8 mouse cellular contexts compared by ENCODE assay signal in the genomic region with DNA sequence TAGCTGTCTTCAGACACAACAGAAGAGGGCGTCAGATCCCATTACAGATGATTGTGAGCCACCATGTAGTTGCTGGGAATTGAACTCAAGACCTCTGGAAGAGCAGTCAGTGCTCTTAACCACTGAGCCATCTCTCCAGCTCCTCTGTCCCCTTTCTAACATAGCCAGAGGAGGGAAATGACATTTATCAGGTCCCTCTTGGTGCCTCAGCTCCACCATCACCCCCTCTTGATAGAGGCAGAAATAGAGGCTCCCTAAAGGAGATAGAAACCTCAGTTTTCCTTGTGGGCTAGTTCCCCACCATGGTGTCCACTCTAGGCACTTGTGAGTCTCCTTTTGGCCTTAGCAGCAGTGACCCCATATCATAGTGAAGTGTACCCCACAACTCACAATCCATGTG.
A peak's percentile ranks its signal among the peaks of the same experiment; 100 is the strongest.
DNase-seq lines count a peak whose midpoint lies in the region; ATAC-seq and TF ChIP-seq lines count a peak whose summit lies in the region.
"Not testable (repeated sequence)": the region's sequence is repeated elsewhere in the genome, so short reads cannot be mapped to it uniquely, and the experiment has no call there.

No protein-coding gene starts in this region.

- H3K4me3 ChIP-seq in embryonic facial prominence, embryonic 12.5 days; forebrain, embryonic 15.5 days; heart, embryonic 16.5 days (ENCODE audit: low read length); intestine, embryonic 15.5 days (replicated peaks); limb, embryonic 12.5 days (replicated peaks); midbrain, embryonic 15.5 days; stomach, postnatal 0 days (ENCODE audit: low read depth, low read length): not testable (repeated sequence)
- peak overlapping the region; percentile 5; the same call in 1 of the 2 replicates for H3K4me3 ChIP-seq in liver, embryonic 16.5 days (ENCODE audit: low read depth, low read length)

- H3K36me3 ChIP-seq in embryonic facial prominence, embryonic 12.5 days; forebrain, embryonic 15.5 days; heart, embryonic 16.5 days (ENCODE audit: control insufficient read depth, insufficient read depth); intestine, embryonic 15.5 days; limb, embryonic 12.5 days; liver, embryonic 16.5 days (ENCODE audit: control insufficient read depth, insufficient read depth); midbrain, embryonic 15.5 days (replicated peaks); stomach, postnatal 0 days (ENCODE audit: control insufficient read depth, insufficient read depth, low read length): not testable (repeated sequence)

- not testable (repeated sequence) for TF ChIP-seq EP300 in stomach, postnatal 0 days (optimal IDR thresholded peaks at IDR 0.05)

- H3K9me3 ChIP-seq in embryonic facial prominence, embryonic 12.5 days; forebrain, embryonic 15.5 days; heart, embryonic 16.5 days (replicated peaks; ENCODE audit: control insufficient read depth, low read length); intestine, embryonic 15.5 days; limb, embryonic 12.5 days; liver, embryonic 16.5 days (replicated peaks; ENCODE audit: control insufficient read depth, low read length); midbrain, embryonic 15.5 days; stomach, postnatal 0 days (ENCODE audit: control insufficient read depth, low read length): not testable (repeated sequence)

- peak overlapping the region; percentile 68; the same call in 1 of the 2 replicates for H3K27ac ChIP-seq in embryonic facial prominence, embryonic 12.5 days
- peak overlapping the region; percentile 51; the same call in 1 of the 2 replicates for H3K27ac ChIP-seq in forebrain, embryonic 15.5 days (replicated peaks)
- peak overlapping the region; percentile 92 for H3K27ac ChIP-seq in heart, embryonic 16.5 days (ENCODE audit: low read length)
- H3K27ac ChIP-seq in intestine, embryonic 15.5 days: peak overlapping the region; percentile 72; the same call in 1 of the 2 replicates
- peak overlapping the region; percentile 66 for H3K27ac ChIP-seq in limb, embryonic 12.5 days
- peak overlapping the region; percentile 98 for H3K27ac ChIP-seq in liver, embryonic 16.5 days (ENCODE audit: low read length)
- peak overlapping the region; percentile 41; the same call in 1 of the 2 replicates for H3K27ac ChIP-seq in midbrain, embryonic 15.5 days
- peak overlapping the region; percentile 85 for H3K27ac ChIP-seq in stomach, postnatal 0 days (replicated peaks)

- not testable (repeated sequence) for TF ChIP-seq CTCF in stomach, postnatal 0 days (IDR thresholded peaks at IDR 0.05; ENCODE audit: low read depth)

- DNase-seq in stomach, postnatal 0 days (ENCODE audit: low spot score): not testable (repeated sequence)

- H3K4me1 ChIP-seq in embryonic facial prominence, embryonic 12.5 days: peaks cover 42% of the 10 kb centered on the region
- H3K4me1 ChIP-seq in forebrain, embryonic 15.5 days: peaks cover 22% of the 10 kb centered on the region
- peaks cover 66% of the 10 kb centered on the region for H3K4me1 ChIP-seq in heart, embryonic 16.5 days (ENCODE audit: control insufficient read depth, insufficient read depth, low read length)
- H3K4me1 ChIP-seq in intestine, embryonic 15.5 days (replicated peaks): peaks cover 66% of the 10 kb centered on the region
- peaks cover 52% of the 10 kb centered on the region for H3K4me1 ChIP-seq in limb, embryonic 12.5 days (replicated peaks)
- peaks cover 89% of the 10 kb centered on the region for H3K4me1 ChIP-seq in liver, embryonic 16.5 days (ENCODE audit: control insufficient read depth, low read depth, low read length)
- peaks cover 12% of the 10 kb centered on the region for H3K4me1 ChIP-seq in midbrain, embryonic 15.5 days
- peaks cover 13% of the 10 kb centered on the region for H3K4me1 ChIP-seq in stomach, postnatal 0 days (replicated peaks; ENCODE audit: control insufficient read depth, insufficient read depth)

- 65% methylated on average over 1 of the region's 1 CpGs for WGBS in embryonic facial prominence, embryonic 12.5 days
- 50% methylated on average over 1 of the region's 1 CpGs for WGBS in forebrain, embryonic 15.5 days
- 76% methylated on average over 1 of the region's 1 CpGs for WGBS in heart, embryonic 16.5 days
- 70% methylated on average over 1 of the region's 1 CpGs for WGBS in intestine, embryonic 15.5 days
- WGBS in limb, embryonic 12.5 days: 82% methylated on average over 1 of the region's 1 CpGs
- 77% methylated on average over 1 of the region's 1 CpGs for WGBS in liver, embryonic 16.5 days (ENCODE audit: insufficient replicate concordance)
- WGBS in midbrain, embryonic 15.5 days: 85% methylated on average over 1 of the region's 1 CpGs
- 52% methylated on average over 1 of the region's 1 CpGs for WGBS in stomach, postnatal 0 days

- not testable (repeated sequence) for H3K4me2 ChIP-seq in embryonic facial prominence, embryonic 12.5 days (replicated peaks); forebrain, embryonic 15.5 days (replicated peaks); heart, embryonic 16.5 days (ENCODE audit: low read depth, low read length); intestine, embryonic 15.5 days (replicated peaks); limb, embryonic 12.5 days; midbrain, embryonic 15.5 days; stomach, postnatal 0 days (replicated peaks; ENCODE audit: low read depth)
- H3K4me2 ChIP-seq in liver, embryonic 16.5 days (ENCODE audit: low read depth, low read length): peak overlapping the region; percentile 88

- H3K9ac ChIP-seq in embryonic facial prominence, embryonic 12.5 days; forebrain, embryonic 15.5 days (replicated peaks); heart, embryonic 16.5 days (ENCODE audit: low read length); intestine, embryonic 15.5 days; limb, embryonic 12.5 days (replicated peaks); midbrain, embryonic 15.5 days; stomach, postnatal 0 days (ENCODE audit: low read length): not testable (repeated sequence)
- peak overlapping the region; percentile 80 for H3K9ac ChIP-seq in liver, embryonic 16.5 days (ENCODE audit: low read depth, low read length)

- ATAC-seq in embryonic facial prominence, embryonic 12.5 days (ENCODE audit: insufficient number of reproducible peaks, insufficient read depth, low FRiP score, low TSS enrichment); forebrain, embryonic 15.5 days (replicated peaks); heart, embryonic 16.5 days (replicated peaks; ENCODE audit: extremely low read depth, insufficient read depth, low FRiP score); intestine, embryonic 15.5 days; limb, embryonic 12.5 days (ENCODE audit: insufficient number of reproducible peaks, insufficient read depth, low FRiP score, low TSS enrichment, low read depth); liver, embryonic 16.5 days (ENCODE audit: low read depth); midbrain, embryonic 15.5 days (replicated peaks); stomach, postnatal 0 days (ENCODE audit: low FRiP score, low TSS enrichment): not testable (repeated sequence)

- H3K27me3 ChIP-seq in embryonic facial prominence, embryonic 12.5 days; forebrain, embryonic 15.5 days; heart, embryonic 16.5 days (ENCODE audit: control insufficient read depth, insufficient read depth, low read length); intestine, embryonic 15.5 days (replicated peaks); limb, embryonic 12.5 days; liver, embryonic 16.5 days (ENCODE audit: control insufficient read depth, insufficient read depth, low read depth, low read length); midbrain, embryonic 15.5 days (replicated peaks); stomach, postnatal 0 days (ENCODE audit: control insufficient read depth, insufficient read depth, low read length): not testable (repeated sequence)

Comparison
In these comparisons a context has a peak if more than half of its experiments do, and no peak if none do; other contexts are left out.
1. H3K27ac ChIP-seq: peak in every context shown above with its lines; median percentile 98 in liver, embryonic 16.5 days; 92 in heart, embryonic 16.5 days; 85 in stomach, postnatal 0 days; 72 in intestine, embryonic 15.5 days; 68 in embryonic facial prominence, embryonic 12.5 days; 66 in limb, embryonic 12.5 days; 51 in forebrain, embryonic 15.5 days; 41 in midbrain, embryonic 15.5 days.